Comparison of ENCODE assay signal across 17 mouse cellular contexts in the genomic region with DNA sequence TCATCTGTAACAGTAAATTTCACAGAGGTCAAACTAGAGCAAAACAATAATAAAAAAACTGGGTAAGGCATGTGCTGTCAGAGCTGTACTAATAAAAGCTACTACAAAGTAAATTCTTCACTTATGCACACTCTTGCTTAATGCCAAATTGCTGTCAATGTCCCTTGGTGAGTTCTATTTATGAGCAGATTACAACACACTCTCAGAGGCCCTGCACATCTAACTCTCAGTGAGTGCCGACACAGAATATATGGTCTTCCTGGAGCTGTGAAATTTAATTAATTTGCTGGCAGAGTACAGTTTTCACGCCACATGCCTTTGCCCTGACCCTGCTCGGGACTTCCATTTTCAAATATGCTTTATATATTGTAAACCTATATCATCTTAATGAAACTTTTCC.
DNase-seq lines count a peak whose midpoint lies in the region; ATAC-seq and TF ChIP-seq lines count a peak whose summit lies in the region.
"Had no signal": no experiment of that assay in that cellular context is flagged by ENCODE, and none has a peak within 500 bp of the region (broad histone marks: within the 10 kb centered on the region; RNA-seq: fewer than 3 reads in every experiment).

No protein-coding gene starts in this region.

- no peak overlapping the region for H3K4me3 ChIP-seq in kidney, postnatal 0 days (replicated peaks; ENCODE audit: low read depth, low read length)
- no peak overlapping the region for H3K4me3 ChIP-seq in limb, embryonic 14.5 days (replicated peaks; ENCODE audit: low read length)
- H3K4me3 ChIP-seq in forebrain, embryonic 16.5 days (replicated peaks; ENCODE audit: low read length), result no peak overlapping the region
- H3K4me3 ChIP-seq: lung, embryonic 15.5 days; midbrain, embryonic 10.5 days had no signal

- H3K9me3 ChIP-seq in kidney, postnatal 0 days (replicated peaks; ENCODE audit: low read length), result no peaks in the 10 kb centered on the region
- H3K9me3 ChIP-seq in limb, embryonic 14.5 days (ENCODE audit: control insufficient read depth, low read length), result no peaks in the 10 kb centered on the region
- no peaks in the 10 kb centered on the region for H3K9me3 ChIP-seq in forebrain, embryonic 16.5 days (ENCODE audit: control insufficient read depth, low read length)
- H3K9me3 ChIP-seq: lung, embryonic 15.5 days; midbrain, embryonic 10.5 days had no signal

- DNase-seq in heart, adult 11 months, result peak; percentile 87
- no peak for DNase-seq in heart, postnatal 36 days
- peak; percentile 13 for DNase-seq in kidney, postnatal 0 days (ENCODE audit: low spot score)
- DNase-seq in kidney, adult 8-10 months, result no peak
- peak; percentile 54 for DNase-seq in adipocyte (ENCODE audit: low spot score)
- peak; percentile 16 for DNase-seq in limb, embryonic 14.5 days (ENCODE audit: low spot score)
- DNase-seq in spleen, adult 12 weeks (ENCODE audit: low spot score), result no peak
- DNase-seq: adrenal gland, adult 2 months; B cell, adult 2 months; cerebellum, adult 9-10 months; kidney, adult 18-20 months; kidney, postnatal 4 days; liver; thymus, postnatal 25 days had no signal

- H3K27me3 ChIP-seq in kidney, postnatal 0 days (ENCODE audit: insufficient read depth, low read length), result no peaks in the 10 kb centered on the region
- H3K27me3 ChIP-seq in limb, embryonic 14.5 days (ENCODE audit: control insufficient read depth, insufficient read depth, low read length), result no peaks in the 10 kb centered on the region
- no peaks in the 10 kb centered on the region for H3K27me3 ChIP-seq in forebrain, embryonic 16.5 days (replicated peaks; ENCODE audit: control insufficient read depth, insufficient read depth, low read length)
- H3K27me3 ChIP-seq: lung, embryonic 15.5 days had no signal

- no peak for TF ChIP-seq POLR2A in limb, embryonic 14.5 days (IDR thresholded peaks at IDR 0.05; ENCODE audit: borderline replicate concordance, extremely low read depth, insufficient read depth, insufficient read length)

- H3K36me3 ChIP-seq in kidney, postnatal 0 days (ENCODE audit: insufficient read depth, low read length), result no peaks in the 10 kb centered on the region
- no peaks in the 10 kb centered on the region for H3K36me3 ChIP-seq in limb, embryonic 14.5 days (ENCODE audit: control insufficient read depth, insufficient read depth, low read length)
- no peaks in the 10 kb centered on the region for H3K36me3 ChIP-seq in forebrain, embryonic 16.5 days (ENCODE audit: control insufficient read depth, insufficient read depth)
- H3K36me3 ChIP-seq: lung, embryonic 15.5 days; midbrain, embryonic 10.5 days had no signal

- no peaks in the 10 kb centered on the region for H3K4me1 ChIP-seq in kidney, postnatal 0 days (replicated peaks; ENCODE audit: insufficient read depth, low read length)
- H3K4me1 ChIP-seq in limb, embryonic 14.5 days (ENCODE audit: control insufficient read depth, insufficient read depth, low read length), result no peaks in the 10 kb centered on the region
- no peaks in the 10 kb centered on the region for H3K4me1 ChIP-seq in forebrain, embryonic 16.5 days (replicated peaks; ENCODE audit: control insufficient read depth, insufficient read depth, low read length)
- H3K4me1 ChIP-seq: lung, embryonic 15.5 days; midbrain, embryonic 10.5 days had no signal

- H3K27ac ChIP-seq in kidney, postnatal 0 days, result no peak overlapping the region
- H3K27ac ChIP-seq in limb, embryonic 14.5 days (replicated peaks; ENCODE audit: low read depth, low read length), result no peak overlapping the region
- no peak overlapping the region for H3K27ac ChIP-seq in forebrain, embryonic 16.5 days (ENCODE audit: low read length)
- H3K27ac ChIP-seq: lung, embryonic 15.5 days; midbrain, embryonic 10.5 days had no signal

- WGBS in kidney, postnatal 0 days, result 44% methylated on average over 3 of the region's 3 CpGs
- 30% methylated on average over 3 of the region's 3 CpGs for WGBS in limb, embryonic 14.5 days
- WGBS in forebrain, embryonic 16.5 days, result 63% methylated on average over 3 of the region's 3 CpGs

- TF ChIP-seq CTCF in kidney, postnatal 0 days (IDR thresholded peaks at IDR 0.05; ENCODE audit: low read depth), result no peak

- ATAC-seq in kidney, postnatal 0 days (replicated peaks; ENCODE audit: low FRiP score, low read depth), result no peak
- no peak for ATAC-seq in limb, embryonic 14.5 days (ENCODE audit: low FRiP score, low read depth)
- no peak for ATAC-seq in forebrain, embryonic 16.5 days

- no peak overlapping the region for H3K9ac ChIP-seq in kidney, postnatal 0 days (ENCODE audit: low read depth, low read length)
- no peak overlapping the region for H3K9ac ChIP-seq in limb, embryonic 14.5 days (ENCODE audit: low read depth, low read length, severe bottlenecking)
- no peak overlapping the region for H3K9ac ChIP-seq in forebrain, embryonic 16.5 days (replicated peaks; ENCODE audit: low read depth, low read length)
- H3K9ac ChIP-seq: lung, embryonic 15.5 days had no signal

- intact Hi-C loops in heart, postnatal 36 days (cut with DNase I), result loop anchor here (5.0 kb wide), 2 partner anchors 203 to 228 kb away; a partner anchor contains a TSS

- H3K4me2 ChIP-seq in kidney, postnatal 0 days (ENCODE audit: low read length), result no peak overlapping the region
- H3K4me2 ChIP-seq in limb, embryonic 14.5 days (replicated peaks; ENCODE audit: low read depth, low read length, severe bottlenecking), result no peak overlapping the region
- H3K4me2 ChIP-seq in forebrain, embryonic 16.5 days (ENCODE audit: low read length), result no peak overlapping the region
- H3K4me2 ChIP-seq: lung, embryonic 15.5 days had no signal

Comparison
In these comparisons a context has a peak if more than half of its experiments do, and no peak if none do; other contexts are left out.
1. DNase-seq: peak in heart, adult 11 months (single experiment), kidney, postnatal 0 days (single experiment), adipocyte (single experiment) and limb, embryonic 14.5 days (single experiment); none in heart, postnatal 36 days (0 of 2), kidney, adult 8-10 months (0 of 2) and spleen, adult 12 weeks (single experiment).